Mouse (Mus musculus): Measurements from ENCODE around the gene Slc26a1.
"Not testable (repeated sequence)": the region's sequence is repeated elsewhere in the genome, so short reads cannot be mapped to it uniquely, and the experiment has no call there.

Slc26a1 gene

DNA sequence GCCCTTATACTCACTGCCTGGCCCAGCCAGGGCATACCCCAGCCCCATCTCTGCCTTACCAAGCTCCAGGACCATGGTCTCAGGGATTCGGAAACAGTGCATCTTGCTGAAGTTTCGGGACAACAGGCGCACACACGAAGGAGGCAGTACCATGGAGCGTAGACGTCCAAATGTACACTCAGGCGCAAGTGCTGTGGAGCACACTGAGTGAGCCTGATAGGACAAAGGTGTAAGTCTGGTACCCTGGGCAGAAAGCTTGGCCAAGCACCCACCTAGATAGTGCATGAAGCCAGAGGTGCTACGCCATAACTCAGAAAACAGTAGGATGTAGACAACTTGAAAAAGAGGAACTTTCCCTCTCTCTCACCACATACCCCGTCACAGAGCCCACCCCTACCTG lies 20.0 kb downstream of the Slc26a1 start:
- no peak for DNase-seq

DNA sequence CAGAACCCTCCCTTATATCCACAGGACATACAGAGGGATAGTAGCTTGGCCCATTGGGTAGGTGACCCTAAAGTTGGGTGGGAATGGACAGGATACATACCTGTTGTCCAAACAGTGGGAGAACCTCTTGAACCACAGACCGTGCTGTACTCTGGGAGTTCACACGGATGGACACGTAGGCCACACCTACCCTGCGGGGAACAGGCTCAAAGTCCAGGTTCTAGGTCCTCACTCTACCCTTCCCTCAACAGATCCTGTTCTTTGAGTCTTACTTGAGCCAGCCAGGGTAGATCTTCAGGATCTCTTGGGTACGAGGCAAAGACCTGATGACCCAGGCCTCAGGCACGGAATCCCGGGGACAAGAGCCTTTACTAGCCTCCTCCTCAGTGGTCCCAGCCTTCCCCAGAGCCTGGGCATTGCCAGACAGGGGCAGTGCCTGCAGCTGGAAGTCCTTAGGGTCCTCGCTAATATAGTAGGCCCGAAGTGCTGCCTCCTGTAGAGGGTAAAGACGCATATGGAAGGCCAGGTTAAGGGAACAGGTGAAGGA lies 20.9 kb downstream of the Slc26a1 start:
- peak; percentile 61 for DNase-seq

DNA sequence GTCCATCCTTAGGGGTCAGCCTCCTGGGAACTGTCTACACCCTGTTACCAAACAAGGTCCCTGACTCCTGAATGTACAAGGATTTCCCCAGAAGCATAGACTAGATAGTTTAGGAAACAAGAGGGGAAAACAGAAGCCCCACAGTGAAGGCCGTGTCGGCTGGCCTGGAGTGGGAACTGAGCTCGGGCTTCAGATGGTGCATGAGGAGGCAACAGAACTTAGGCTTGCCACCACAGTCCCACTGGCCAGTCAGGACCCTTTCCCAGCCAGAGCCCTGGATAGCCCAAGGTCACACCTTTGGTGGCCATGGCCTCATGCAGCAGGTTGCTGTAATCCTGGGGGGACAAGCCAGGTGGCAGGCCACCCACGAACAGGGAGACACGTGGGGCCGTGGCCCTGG lies 22.0 kb downstream of the Slc26a1 start:
- DNase-seq, result no peak

DNA sequence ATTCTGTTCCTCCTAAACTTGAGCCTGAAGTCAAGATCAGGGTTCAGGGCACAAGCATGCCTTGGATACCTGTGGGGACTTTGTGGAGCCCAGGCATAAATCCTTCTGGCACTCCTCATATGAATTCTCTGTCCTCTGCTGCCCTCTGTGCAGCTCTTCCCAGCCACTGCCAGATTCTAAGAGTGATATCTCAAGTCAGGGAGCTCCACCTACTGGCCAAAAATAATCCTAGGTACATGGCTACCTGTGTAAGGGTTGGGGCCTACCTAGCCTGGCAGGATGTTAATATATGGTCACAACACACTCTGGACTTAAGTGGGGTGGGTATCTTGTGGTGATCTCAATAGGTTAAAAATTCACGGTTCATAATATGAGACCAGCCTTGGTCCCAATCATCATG lies 23.5 kb downstream of the Slc26a1 start:
- DNase-seq, result peak; percentile 73

DNA sequence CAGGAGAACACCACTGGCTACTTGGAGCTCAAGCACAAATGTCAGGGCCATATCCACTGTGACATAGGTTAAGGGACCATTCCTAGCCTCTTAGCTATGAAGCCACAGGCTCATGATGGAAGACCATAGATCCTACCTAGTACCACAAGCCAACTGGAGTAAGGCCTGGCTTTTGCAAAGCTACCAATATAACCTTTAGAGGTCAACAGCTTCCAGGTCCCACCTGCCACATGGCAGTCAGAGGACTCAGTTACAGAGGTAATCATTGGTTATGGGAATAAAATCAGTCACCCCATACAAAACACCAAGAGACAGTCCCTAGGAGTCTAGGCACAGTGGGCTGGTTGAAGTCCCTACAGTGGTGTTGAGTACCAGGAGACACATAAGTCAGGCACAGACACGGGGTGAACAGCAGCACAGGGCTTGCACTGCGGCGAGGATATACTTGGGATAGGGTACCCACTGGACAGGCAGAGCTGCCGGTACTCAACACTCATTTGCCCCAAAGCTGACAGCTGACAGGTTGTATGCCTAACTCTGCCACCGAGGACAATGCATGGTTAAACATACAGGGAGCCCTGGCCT lies 24.1 kb downstream of the Slc26a1 start:
- no peak for DNase-seq

DNA sequence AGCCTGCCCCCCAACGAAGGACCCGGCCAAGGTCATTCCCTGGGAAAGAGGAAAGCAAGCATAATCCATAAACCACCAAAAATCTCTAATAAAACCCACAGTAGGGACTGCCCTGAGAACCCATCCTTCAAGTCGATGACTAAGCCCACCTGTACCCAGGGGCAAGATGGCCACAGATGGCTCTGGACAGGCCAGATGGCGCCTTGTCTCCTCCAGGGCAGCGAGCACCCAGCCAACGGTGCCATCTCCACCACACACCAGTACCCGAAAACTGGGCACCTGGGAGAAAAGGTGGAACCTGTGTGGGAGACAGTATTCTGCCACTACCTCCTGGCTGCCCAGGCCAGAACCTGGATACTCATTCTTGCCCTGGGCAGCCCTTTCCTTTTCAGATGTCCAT lies 25.0 kb downstream of the Slc26a1 start:
- DNase-seq, result no peak

DNA sequence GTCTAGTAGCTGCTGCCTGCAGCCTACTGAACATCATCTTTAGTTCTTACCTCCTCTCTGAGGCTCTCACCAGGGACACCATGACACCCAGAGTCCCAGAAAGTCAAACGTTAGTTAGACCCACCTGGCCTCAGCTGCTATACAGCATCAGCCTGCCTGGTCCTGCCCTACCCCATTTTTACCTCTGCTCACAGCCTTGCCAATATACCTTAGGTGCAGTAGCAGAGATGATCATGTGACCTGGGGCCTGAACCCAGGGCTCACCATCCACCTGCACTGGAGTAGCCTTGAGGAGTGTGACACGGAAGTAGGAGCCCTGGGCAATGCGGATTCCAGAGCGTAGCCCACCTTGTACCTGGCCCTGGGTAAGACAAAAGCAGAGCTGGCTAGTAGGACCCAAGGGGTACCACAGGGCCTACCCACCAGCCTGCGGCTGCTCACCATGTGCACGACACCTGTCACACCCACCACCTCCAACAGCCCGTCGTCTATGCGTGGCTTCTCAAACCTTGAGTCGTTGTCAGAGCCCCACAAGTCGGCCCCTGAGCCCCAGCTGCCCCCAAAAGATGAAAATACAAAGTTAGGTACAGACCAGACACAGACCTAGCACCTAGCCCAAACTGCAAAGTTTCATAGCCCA lies 26.3 kb downstream of the Slc26a1 start:
- DNase-seq, result no peak

DNA sequence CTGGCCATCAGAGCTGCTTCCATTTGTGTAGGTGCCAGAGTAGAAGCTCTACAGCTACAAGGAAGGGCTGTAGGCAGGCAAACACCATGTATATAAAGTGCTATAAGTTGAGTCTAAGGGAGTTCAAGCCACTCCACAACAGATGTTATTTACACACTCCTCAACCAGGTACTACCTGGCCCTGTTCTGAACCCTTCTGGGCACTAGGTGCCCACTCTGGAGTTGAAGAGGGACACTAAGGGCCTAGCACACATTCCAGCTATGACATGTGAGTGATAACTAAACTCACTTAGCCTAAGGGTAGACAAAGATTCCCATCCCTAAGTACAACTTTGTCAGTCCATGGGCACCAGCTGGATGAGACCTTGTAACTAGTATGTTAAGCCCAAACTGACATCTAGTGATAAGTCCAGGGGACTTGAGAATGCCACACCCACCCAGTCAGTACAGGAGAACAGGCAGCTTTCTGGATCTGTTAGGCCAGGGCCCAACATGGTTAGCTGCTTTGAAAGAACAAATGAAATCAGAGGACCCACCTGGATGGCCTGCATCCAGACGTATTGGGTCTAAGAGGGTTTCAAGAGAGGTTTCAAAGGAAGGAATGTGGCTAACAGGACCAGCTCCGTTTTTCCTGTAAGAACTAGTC lies 27.4 kb downstream of the Slc26a1 start:
- DNase-seq, result no peak

DNA sequence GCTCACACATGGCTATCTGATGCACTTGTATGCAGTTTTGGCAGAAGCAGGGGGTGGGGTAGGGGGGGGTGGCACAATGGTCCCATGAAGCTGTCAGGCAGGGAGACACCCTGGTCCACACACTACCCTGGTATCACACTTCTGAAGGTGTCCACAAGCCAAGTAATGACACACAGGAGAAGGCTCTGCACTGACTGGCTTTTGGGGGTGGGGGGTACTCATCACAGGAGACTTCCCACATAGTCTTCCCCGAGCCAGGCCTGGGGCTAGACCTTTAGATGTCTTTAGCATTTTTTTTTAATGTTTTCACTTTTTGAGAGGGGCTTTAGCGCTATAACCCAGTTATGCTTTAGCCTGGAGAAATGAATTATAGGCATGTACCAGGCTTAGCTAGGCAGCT lies 28.1 kb downstream of the Slc26a1 start:
- no peak for DNase-seq

DNA sequence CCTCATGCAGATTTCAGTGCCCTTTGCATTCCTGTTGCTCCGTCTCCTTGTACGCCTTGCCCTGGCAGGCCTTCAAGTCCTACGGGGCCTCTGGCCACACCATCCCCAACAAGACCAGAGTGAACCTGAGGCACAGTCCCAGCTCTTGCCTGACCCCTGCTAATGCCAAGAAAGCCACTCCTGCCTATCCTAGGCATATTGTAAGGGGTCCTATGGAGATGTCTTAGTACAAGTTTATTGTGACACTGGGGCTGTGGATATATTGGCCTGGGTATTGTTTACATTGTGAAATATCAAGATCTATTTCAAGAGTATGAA lies 29.1 kb downstream of the Slc26a1 start:
- DNase-seq, result no peak

DNA sequence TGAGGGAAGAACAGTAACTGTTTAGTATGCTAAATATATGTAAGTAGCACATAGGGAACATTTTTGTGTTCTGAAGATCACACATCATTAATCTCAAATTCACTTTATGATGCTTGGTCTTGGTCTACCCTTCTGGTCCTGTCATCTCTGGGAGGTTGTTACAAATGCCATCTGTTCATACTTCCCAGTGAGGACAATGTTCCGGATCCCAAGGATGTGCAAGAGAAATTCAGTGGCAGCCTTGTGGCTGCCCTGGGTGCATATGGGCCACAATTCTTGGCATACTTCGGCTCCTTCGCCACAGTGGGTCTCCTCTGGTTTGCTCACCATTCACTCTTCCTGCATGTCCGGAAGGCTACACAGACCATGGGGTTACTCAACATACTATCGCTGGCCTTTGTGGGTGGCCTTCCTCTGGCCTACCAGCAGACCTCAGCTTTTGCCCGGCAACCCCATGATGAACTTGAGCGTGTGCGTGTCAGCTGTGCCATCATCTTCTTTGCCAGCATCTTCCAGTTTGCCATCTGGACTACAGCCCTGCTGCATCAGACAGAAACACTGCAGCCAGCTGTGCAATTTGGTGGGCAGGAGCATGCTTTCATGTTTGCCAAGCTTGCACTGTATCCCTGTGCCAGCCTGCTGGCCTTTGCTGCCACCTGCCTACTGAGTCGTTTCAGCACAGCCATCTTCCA lies 29.6 kb downstream of the Slc26a1 start:
- DNase-seq, result no peak

DNA sequence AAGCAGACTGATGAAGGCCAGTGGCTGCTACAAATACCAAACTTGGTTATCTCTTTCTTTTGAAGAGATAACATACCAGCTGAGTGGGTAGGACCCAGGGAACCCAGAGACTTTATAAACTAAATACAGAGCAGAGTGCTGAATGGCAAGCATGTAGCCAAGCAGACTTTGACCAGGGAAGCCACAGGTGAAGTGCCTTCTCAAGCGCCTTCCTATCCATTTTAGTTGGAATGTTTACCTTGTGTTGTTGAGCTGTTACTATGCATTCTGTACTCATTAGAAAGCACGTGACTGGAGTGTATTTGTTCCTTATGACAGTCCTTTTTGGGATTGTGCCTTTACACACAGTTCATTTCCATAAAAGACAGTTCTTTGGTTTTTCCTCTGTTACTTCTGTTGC lies 31.7 kb downstream of the Slc26a1 start:
- DNase-seq, result no peak

DNA sequence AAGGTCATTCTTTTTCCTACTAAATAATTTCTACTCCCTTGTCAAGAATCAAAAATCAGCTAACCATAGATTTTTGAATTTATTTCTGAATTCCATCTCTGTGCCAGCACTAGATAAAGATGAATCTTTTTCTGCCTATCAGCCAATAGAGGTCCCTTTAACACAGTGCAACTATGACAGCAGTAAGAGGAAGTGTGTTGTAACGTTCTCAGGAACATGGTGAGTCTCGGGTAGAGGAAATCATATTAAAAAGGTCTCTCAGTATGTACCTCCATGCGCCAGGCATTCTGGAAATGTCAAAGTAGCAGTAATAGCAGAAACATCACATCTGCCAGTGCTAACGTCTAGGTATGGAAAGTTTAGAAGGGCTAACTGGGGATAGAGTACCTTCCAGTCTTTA lies 39.2 kb downstream of the Slc26a1 start:
- DNase-seq, result no peak

DNA sequence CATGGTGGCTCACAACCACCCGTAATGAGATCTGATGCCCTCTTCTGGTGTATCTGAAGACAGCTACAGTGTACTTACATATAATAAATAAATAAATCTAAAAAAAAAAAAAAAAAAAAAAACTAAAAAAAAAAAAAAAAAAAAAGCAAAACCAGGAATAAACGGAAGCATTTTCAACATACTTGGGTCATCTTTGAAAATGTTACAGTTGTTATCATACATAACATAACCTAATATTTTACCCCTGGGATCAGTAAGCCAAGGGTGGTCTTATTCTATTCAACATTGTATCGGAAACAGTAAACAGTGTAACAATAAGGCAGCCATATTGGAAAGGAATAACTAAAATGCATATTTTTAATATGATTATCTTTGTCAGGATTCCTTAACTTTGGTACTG lies 41.3 kb downstream of the Slc26a1 start:
- not testable (repeated sequence) for DNase-seq

DNA sequence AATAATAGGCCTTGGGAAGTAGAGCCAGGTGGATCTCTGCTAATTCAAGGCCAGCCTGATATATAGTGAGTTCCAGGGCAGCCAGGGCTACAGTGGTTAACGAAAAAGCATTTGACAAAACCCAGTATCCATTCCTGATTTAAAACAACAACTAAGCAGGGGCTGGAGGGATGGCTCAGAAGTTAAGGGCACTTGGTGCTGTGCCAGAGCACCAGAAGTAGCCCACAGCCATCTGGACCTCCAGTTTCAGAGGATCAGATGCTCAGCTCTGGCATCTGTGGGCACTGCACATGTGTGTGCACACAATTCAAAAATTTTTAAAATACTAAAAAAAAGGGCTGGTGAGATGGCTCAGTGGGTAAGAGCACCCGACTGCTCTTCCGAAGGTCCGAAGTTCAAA lies 41.7 kb downstream of the Slc26a1 start:
- DNase-seq, result no peak

DNA sequence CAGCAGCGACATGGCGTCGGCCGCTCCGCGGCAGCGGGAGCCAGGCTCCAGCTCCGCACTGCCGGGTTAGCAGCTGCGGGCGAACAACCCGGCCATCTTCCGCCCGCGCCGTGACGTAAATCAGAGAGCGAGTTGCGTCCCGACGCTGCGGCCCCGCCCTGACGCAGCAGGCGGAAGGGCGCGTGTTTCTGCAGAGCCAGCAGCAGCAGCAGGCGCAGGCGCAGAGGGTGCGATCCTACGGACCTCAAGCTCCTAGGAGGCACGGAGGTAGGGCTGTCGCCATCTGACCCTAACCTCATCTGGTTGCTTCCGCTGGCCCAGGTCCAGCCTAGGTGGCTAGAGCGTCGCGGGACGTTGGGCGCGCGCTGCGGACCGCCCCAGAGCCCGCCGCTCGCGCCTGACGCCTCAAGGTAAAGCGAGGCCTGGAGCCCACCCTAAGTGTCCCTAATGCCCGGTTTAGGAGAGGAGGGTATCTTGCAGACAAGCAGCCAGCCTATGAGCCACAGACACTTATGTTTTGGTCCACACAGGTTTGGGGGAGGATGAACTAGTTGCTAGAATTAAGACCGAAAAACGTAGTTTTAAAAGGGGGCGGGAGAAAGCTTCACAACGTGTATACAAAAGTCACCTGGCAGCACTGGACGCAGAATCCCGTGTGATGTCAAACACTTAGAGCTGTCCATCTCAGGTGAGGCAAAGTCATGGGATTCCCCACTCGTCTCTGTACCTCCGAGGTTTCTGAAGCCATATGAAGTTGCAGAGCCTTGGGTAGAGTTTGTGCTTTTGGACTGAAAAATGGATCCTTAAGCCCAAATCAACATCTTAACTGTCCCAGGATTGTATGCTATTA lies 45.5 kb downstream of the Slc26a1 start, which contains the start of the genes Gak and Tmem175:
Gene Gak, minus strand, starts transcription at position 122 of the 850 bp plus-strand sequence.
Gene Tmem175, plus strand, starts transcription at position 137 of the 850 bp plus-strand sequence.
- peak; percentile 91 for DNase-seq

DNA sequence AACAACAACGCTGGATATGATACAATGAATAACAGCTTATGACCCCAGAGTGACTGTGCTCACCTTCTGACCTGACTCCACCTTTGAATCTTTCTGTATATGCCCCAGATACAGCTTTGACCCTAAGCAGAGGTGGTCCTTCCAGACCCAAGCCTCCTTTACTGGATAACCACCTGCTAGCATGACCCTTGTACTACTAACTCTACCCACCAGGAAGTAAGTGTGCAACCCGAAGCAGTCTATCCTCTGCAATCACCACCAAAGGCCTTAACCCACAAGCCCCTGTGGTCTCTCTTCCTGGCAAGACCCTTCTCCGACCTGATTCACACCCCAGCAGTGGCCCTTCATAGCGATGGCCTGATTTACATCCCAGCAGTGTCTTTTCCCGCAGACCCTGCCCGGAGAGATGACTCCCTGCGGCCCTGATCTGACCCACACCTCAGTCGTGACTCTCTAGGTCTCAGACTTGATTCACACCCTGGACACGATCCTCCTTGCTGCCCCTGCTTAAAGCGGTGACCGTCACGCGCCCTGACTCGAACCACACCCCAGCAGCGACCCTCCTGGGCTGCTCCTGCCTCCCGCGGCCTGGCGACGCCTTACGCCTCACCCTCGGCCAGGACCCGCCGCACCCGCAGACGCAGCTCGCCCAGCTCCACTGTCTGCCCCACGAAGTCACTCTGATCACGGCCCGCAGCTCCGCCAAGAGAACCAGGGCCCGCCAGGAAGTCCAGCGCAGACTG lies 46.3 kb downstream of the Slc26a1 start:
- no peak for DNase-seq

DNA sequence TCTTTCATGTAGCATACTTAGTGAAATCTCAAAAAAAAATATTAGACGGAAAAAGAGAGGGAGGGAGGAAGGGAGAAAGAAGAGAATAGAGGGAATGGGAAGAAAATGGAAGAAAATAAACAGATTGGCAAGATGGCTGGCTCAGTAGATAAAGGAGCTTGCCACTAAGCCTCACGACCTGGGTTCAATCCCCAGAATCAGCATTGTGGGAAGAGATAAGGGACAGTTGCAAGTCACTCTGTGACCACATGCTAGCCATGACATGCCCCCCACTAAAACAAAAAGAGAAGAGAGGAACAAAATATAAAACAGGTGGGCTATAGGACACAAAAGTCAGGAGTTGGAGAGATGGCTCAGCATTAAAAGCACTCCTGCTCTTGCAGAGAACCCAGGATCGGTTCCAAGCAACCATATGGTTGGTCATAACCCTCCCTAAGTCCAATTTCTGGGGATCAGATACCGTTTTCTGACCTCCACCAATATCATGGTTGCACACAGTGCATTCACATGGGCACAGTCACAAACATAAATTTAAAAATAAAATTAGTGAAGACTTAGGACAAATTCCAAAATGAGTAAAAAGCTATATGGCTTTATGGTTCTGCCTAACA lies 49.2 kb downstream of the Slc26a1 start:
- no peak for DNase-seq

DNA sequence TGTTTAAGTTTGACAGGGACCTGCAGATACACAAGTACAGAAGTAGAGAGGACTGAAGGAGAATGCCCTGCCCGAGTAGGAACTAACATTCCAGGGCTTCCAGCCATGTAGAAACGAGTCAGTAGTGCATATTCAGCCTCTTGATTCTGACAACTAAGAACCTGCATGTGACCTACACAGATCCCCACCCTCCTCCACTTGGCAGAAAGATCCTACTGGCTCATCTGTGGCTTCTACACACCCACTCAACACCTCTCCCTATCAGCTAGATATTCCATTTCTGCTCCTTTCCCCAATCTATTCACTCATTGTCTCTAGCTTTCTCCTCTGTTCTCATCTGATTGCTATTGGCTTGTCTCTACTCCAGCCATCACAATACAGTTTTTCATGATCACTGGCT lies 53.5 kb downstream of the Slc26a1 start:
- no peak for DNase-seq
